Mouse (Mus musculus): ENCODE measurements around the gene Slc25a28. TPM values are rescaled to one million over a fixed set of nuclear protein-coding genes. Genes with fewer than 3 reads are reported as not detected.

Gene Slc25a28
- polyA plus RNA-seq, 1 experiment from 2014 or later, result 15.1 TPM

- 75% methylated on average over 11 of the region's 11 CpGs for WGBS
Observed at GRCm38 (mm10) chr19:43699021-43699762, 24.5 kb upstream of the Slc25a28 start.

GRCm38 (mm10) chr19:43697666-43698370, 23.1 kb upstream of the Slc25a28 start:
- Histone ChIP-seq H3K4me2 (no peak overlapping the region), H3K4me3 (no peak overlapping the region), H3K36me3 (peaks cover 33% of the 10 kb centered on the region), H3K27ac (no peak overlapping the region), H3K27me3 (no peaks in the 10 kb centered on the region), H3K9me3 (no peaks in the 10 kb centered on the region), H3K9ac (no peak overlapping the region), H3K4me1 (replicated peaks) (peaks cover 5% of the 10 kb centered on the region)
- 94% methylated on average over 5 of the region's 5 CpGs for WGBS
- ATAC-seq (ENCODE audit: low FRiP score), result no peak

More at GRCm38 (mm10) chr19:43699021-43699762, 24.5 kb upstream of the Slc25a28 start:
- H3K27me3 ChIP-seq, result no peaks in the 10 kb centered on the region
- H3K27ac ChIP-seq, result no peak overlapping the region
- no peak overlapping the region for H3K4me3 ChIP-seq
- H3K4me2 ChIP-seq, result no peak overlapping the region
- ATAC-seq (ENCODE audit: low FRiP score), result no peak
- H3K36me3 ChIP-seq, result peaks cover 39% of the 10 kb centered on the region
- peaks cover 3% of the 10 kb centered on the region for H3K4me1 ChIP-seq (replicated peaks)
- H3K9ac ChIP-seq, result no peak overlapping the region
- H3K9me3 ChIP-seq, result no peaks in the 10 kb centered on the region

GRCm38 (mm10) chr19:43695514-43695964, 20.9 kb upstream of the Slc25a28 start:
- no peak overlapping the region for H3K4me2 ChIP-seq
- H3K9me3 ChIP-seq, result no peaks in the 10 kb centered on the region
- no peak overlapping the region for H3K4me3 ChIP-seq
- no peak overlapping the region for H3K27ac ChIP-seq
- peaks cover 16% of the 10 kb centered on the region for H3K4me1 ChIP-seq (replicated peaks)
- ATAC-seq (ENCODE audit: low FRiP score), result no peak
- peaks cover 22% of the 10 kb centered on the region for H3K36me3 ChIP-seq
- no peaks in the 10 kb centered on the region for H3K27me3 ChIP-seq
- no peak overlapping the region for H3K9ac ChIP-seq
- WGBS, result 46% methylated on average over 10 of the region's 10 CpGs

DNA sequence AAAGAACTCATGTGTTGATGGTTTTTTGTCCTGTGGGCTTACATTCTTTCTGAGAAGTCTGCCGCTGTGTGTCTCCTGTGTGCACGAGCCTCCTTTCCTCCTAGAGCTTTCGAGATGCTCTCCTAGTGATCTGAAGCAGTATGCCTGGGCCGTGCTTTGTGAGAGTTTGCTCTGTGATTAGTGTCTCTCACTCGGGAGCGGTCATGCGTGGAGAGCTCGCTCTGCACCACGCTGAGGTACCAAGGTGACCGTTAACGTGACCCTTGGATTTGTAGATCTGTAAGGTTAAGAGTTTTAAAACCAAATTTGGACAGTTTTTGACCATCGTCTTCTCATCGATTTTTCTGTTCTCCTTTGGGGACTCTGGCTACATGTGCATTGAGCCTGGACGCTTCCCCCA, 18.1 kb upstream of the Slc25a28 start:
- H3K9ac ChIP-seq, result no peak overlapping the region
- H3K4me1 ChIP-seq (replicated peaks), result peaks cover 26% of the 10 kb centered on the region
- H3K27ac ChIP-seq, result no peak overlapping the region
- no peaks in the 10 kb centered on the region for H3K27me3 ChIP-seq
- peaks cover 8% of the 10 kb centered on the region for H3K36me3 ChIP-seq
- no peak overlapping the region for H3K4me2 ChIP-seq
- WGBS, result 62% methylated on average over 14 of the region's 14 CpGs
- no peaks in the 10 kb centered on the region for H3K9me3 ChIP-seq
- ATAC-seq (ENCODE audit: low FRiP score), result no peak
- H3K4me3 ChIP-seq, result no peak overlapping the region

DNA sequence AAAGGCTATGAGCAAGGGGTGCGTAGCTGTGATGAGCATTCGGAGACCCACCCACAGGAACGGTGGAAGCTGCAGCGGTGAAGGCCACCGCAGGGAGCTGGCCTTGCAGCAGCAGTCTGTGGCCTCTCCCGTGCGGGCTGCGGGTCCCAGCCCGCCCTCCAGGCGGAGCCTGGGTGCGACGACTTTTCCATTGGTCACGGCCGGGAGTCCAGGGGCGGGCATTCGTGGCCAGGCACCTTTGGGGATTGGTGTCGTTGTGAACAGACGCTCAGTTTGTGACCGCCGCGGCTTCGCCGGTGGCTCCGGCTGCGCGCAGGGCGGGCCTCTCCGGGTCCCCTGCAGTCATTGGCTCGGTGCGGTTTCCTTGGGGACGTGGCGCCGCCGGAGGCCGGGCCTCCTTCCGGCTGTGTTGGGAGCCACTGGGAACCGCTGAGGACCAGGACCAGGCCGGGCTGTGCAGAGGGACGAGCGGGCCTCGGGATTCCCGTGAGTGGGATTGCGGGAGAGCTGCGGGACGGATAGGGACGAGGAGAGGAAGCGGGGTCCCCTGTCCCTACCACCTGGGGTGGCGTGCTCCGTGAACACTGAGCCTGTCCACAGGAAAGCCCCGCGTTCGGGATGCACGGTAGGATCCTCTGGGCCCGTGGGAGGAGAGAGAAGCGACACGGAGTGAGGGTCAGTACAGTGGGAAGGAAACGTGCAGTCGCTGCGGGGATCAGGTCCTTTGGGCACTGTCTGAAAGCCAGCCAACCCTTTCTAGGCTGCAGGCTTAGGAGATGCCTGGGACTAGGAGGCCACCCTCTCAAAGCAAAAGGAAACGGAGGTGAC, 15.0 kb upstream of the Slc25a28 start, which contains the start of gene Entpd7:
Gene Entpd7 (plus strand): TSS at position 254 of the 828 bp plus-strand sequence.
- H3K4me1 ChIP-seq (replicated peaks), result peaks cover 24% of the 10 kb centered on the region
- under 1% methylated on average over 60 of the region's 60 CpGs for WGBS
- peak within 1 kb of the TSS; percentile 89 for H3K27ac ChIP-seq
- ATAC-seq (ENCODE audit: low FRiP score), result peak; percentile 99
- H3K9me3 ChIP-seq, result no peaks in the 10 kb centered on the region
- H3K4me3 ChIP-seq, result peak within 1 kb of the TSS; percentile 85
- peak within 1 kb of the TSS; percentile 94 for H3K9ac ChIP-seq
- peak within 1 kb of the TSS; percentile 81 for H3K4me2 ChIP-seq
- no peaks in the 10 kb centered on the region for H3K27me3 ChIP-seq
- peaks cover 7% of the 10 kb centered on the region; the same call in 1 of the 2 replicates for H3K36me3 ChIP-seq

- Histone ChIP-seq H3K9ac (no peak overlapping the region), H3K27ac (no peak overlapping the region), H3K4me2 (no peak overlapping the region), H3K36me3 (no peaks in the 10 kb centered on the region), H3K4me3 (no peak overlapping the region), H3K9me3 (no peaks in the 10 kb centered on the region), H3K27me3 (0 out of 2 replicates have a peak, but pooled peaks cover 3% of the 10 kb centered on the region), H3K4me1 (replicated peaks) (peaks cover 2% of the 10 kb centered on the region)
- WGBS, result 89% methylated on average over 4 of the region's 4 CpGs
- no peak for ATAC-seq (ENCODE audit: low FRiP score)
Observed at GRCm38 (mm10) chr19:43681541-43681940, 6.9 kb upstream of the Slc25a28 start.

- ATAC-seq (ENCODE audit: low FRiP score), result no peak
- H3K27ac ChIP-seq, result no peak overlapping the region
- no peaks in the 10 kb centered on the region for H3K36me3 ChIP-seq
- peaks cover 11% of the 10 kb centered on the region for H3K4me1 ChIP-seq (replicated peaks)
- no peak overlapping the region for H3K4me2 ChIP-seq
- H3K27me3 ChIP-seq, result 0 out of 2 replicates have a peak, but pooled peaks cover 3% of the 10 kb centered on the region
- H3K4me3 ChIP-seq, result no peak overlapping the region
- no peak overlapping the region for H3K9ac ChIP-seq
- WGBS, result 86% methylated on average over 10 of the region's 10 CpGs
- H3K9me3 ChIP-seq, result no peaks in the 10 kb centered on the region
Observed at GRCm38 (mm10) chr19:43679474-43679981, 4.8 kb upstream of the Slc25a28 start.

DNA sequence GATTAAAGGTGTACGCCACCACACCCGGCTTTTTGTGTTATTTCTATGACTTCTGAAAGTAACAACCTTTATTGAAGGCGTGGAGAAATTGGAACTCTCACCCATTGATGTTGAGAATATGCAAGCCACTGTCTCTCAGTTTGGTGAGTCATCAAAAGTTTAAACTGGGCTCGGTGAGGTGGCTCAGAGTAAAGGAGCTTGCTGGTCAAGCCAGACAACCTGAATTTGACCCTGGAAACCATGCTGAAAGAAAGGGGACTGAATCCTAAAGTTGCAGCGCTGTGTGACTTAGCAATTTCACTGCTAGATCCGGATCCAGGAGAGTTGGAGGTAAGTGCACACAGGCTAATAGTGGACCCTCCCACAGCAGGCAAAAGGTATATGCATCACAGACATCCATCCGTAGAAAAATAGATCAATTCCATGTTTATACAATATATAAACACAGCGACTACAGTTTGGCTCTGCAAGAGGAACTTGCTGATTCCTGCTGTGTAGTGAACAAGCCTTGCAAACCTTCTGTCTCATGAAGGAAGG, 3.9 kb upstream of the Slc25a28 start:
- no peak overlapping the region for H3K4me3 ChIP-seq
- ATAC-seq (ENCODE audit: low FRiP score), result no peak
- 85% methylated on average over 8 of the region's 8 CpGs for WGBS
- 0 out of 2 replicates have a peak, but pooled peaks cover 3% of the 10 kb centered on the region for H3K27me3 ChIP-seq
- H3K9ac ChIP-seq, result no peak overlapping the region
- no peaks in the 10 kb centered on the region for H3K36me3 ChIP-seq
- H3K27ac ChIP-seq, result no peak overlapping the region
- peaks cover 15% of the 10 kb centered on the region for H3K4me1 ChIP-seq (replicated peaks)
- H3K9me3 ChIP-seq, result no peaks in the 10 kb centered on the region
- H3K4me2 ChIP-seq, result no peak overlapping the region

GRCm38 (mm10) chr19:43675525-43676400, 1.1 kb upstream of the Slc25a28 start:
- 0 out of 2 replicates have a peak, but pooled peaks have one; percentile 2 for ATAC-seq (ENCODE audit: low FRiP score)
- H3K4me2 ChIP-seq, result peak overlapping the region; percentile 85
- H3K4me1 ChIP-seq (replicated peaks), result peaks cover 29% of the 10 kb centered on the region
- H3K9ac ChIP-seq, result peak overlapping the region; percentile 69
- H3K4me3 ChIP-seq, result peak overlapping the region; percentile 94
- no peaks in the 10 kb centered on the region for H3K9me3 ChIP-seq
- peak overlapping the region; percentile 96 for H3K27ac ChIP-seq
- WGBS, result 2% methylated on average over 43 of the region's 43 CpGs
- H3K27me3 ChIP-seq, result 0 out of 2 replicates have a peak, but pooled peaks cover 3% of the 10 kb centered on the region
- no peaks in the 10 kb centered on the region for H3K36me3 ChIP-seq

GRCm38 (mm10) chr19:43674316-43674689, 378 bp downstream of the Slc25a28 start:
- peak overlapping the region; percentile 93 for H3K9ac ChIP-seq
- ATAC-seq (ENCODE audit: low FRiP score), result peak; percentile 27
- H3K36me3 ChIP-seq, result no peaks in the 10 kb centered on the region
- 0 out of 2 replicates have a peak, but pooled peaks cover 3% of the 10 kb centered on the region for H3K27me3 ChIP-seq
- no peaks in the 10 kb centered on the region for H3K9me3 ChIP-seq
- peak overlapping the region; percentile 94 for H3K4me3 ChIP-seq
- under 1% methylated on average over 29 of the region's 29 CpGs for WGBS
- peak overlapping the region; percentile 89 for H3K27ac ChIP-seq
- peak overlapping the region; percentile 68 for H3K4me2 ChIP-seq
- peaks cover 29% of the 10 kb centered on the region for H3K4me1 ChIP-seq (replicated peaks)
